Mouse (Mus musculus): ENCODE data around the gene Bcl2l11. TPM values are rescaled to one million over a fixed set of nuclear protein-coding genes. Genes with fewer than 3 reads are reported as not detected.
A peak's percentile ranks its signal among the peaks of the same experiment; 100 is the strongest.

The Bcl2l11 gene
- polyA plus RNA-seq, 1 experiment from 2014 or later = 29.4 TPM

- H3K9me3 ChIP-seq = no peaks in the 10 kb centered on the region
- H3K4me2 ChIP-seq = no peak overlapping the region
- ATAC-seq (ENCODE audit: borderline replicate concordance, extremely low read depth, low FRiP score, low TSS enrichment) = no peak
- H3K4me3 ChIP-seq = no peak overlapping the region
- H3K4me1 ChIP-seq = peaks cover 9% of the 10 kb centered on the region; the same call in 1 of the 2 replicates
- no peak overlapping the region for H3K9ac ChIP-seq
- 83% methylated on average over 5 of the region's 5 CpGs for WGBS
- no peak overlapping the region for H3K27ac ChIP-seq
- no peaks in the 10 kb centered on the region for H3K27me3 ChIP-seq
- H3K36me3 ChIP-seq = peaks cover 47% of the 10 kb centered on the region
These were observed 23.8 kb downstream of the Bcl2l11 start for GRCm38 (mm10) chr2:128149596-128149995.

- H3K4me2 ChIP-seq = no peak overlapping the region
- H3K4me3 ChIP-seq = no peak overlapping the region
- WGBS = 92% methylated on average over 9 of the region's 9 CpGs
- H3K36me3 ChIP-seq = peaks cover 37% of the 10 kb centered on the region
- H3K27ac ChIP-seq = no peak overlapping the region
- H3K9me3 ChIP-seq = no peaks in the 10 kb centered on the region
- H3K9ac ChIP-seq = no peak overlapping the region
- no peak for ATAC-seq (ENCODE audit: borderline replicate concordance, extremely low read depth, low FRiP score, low TSS enrichment)
- peaks cover 22% of the 10 kb centered on the region for H3K4me1 ChIP-seq
- no peaks in the 10 kb centered on the region for H3K27me3 ChIP-seq
These were observed 26.4 kb downstream of the Bcl2l11 start for GRCm38 (mm10) chr2:128152211-128152610.

DNA sequence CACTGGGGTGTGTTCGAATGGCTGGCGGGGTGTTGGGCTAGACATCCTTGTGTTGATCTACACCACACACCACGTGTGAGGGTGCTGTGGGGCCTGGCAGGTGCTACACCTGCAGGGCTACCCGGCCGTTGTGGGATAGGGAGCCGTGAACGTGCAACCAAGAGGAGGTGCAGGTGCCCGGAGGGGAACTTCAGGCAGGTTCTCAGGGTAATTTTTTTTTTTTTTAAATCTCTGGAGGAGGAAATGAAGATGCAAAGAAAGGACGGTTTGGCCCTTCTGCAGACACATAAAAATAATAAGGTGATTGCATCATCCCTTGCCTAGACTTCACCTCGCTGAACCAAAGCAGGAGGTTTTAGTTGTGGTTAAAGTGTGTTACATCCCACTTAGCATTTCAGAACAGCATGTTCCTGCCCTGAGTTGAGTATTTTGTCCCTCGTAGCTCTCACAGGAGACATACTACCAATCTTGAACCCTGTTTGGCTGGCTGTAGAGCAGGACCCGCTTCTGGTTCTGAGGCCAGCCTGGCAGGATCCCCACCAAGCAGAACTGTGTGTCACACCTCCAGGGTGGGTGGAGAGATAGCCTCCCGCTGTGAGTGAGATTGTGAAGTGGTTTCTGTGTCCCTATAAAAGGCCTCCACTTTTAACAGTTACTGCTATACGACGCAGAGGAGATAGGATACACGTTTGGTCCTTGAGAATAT lies 27.2 kb downstream of the Bcl2l11 start:
- H3K27ac ChIP-seq = no peak overlapping the region
- no peak overlapping the region for H3K4me3 ChIP-seq
- no peak overlapping the region for H3K9ac ChIP-seq
- no peak for ATAC-seq (ENCODE audit: borderline replicate concordance, extremely low read depth, low FRiP score, low TSS enrichment)
- H3K36me3 ChIP-seq = peaks cover 29% of the 10 kb centered on the region; the same call in 1 of the 2 replicates
- 61% methylated on average over 16 of the region's 16 CpGs for WGBS
- no peaks in the 10 kb centered on the region for H3K27me3 ChIP-seq
- no peak overlapping the region for H3K4me2 ChIP-seq
- peaks cover 30% of the 10 kb centered on the region for H3K4me1 ChIP-seq
- H3K9me3 ChIP-seq = no peaks in the 10 kb centered on the region

- 67% methylated on average over 11 of the region's 11 CpGs for WGBS
- H3K9ac ChIP-seq = no peak overlapping the region
- H3K4me1 ChIP-seq = peaks cover 35% of the 10 kb centered on the region
- H3K27ac ChIP-seq = no peak overlapping the region
- no peak overlapping the region for H3K4me2 ChIP-seq
- peaks cover 24% of the 10 kb centered on the region; the same call in 1 of the 2 replicates for H3K36me3 ChIP-seq
- H3K27me3 ChIP-seq = no peaks in the 10 kb centered on the region
- ATAC-seq (ENCODE audit: borderline replicate concordance, extremely low read depth, low FRiP score, low TSS enrichment) = no peak
- no peaks in the 10 kb centered on the region for H3K9me3 ChIP-seq
- no peak overlapping the region for H3K4me3 ChIP-seq
These were observed 27.7 kb downstream of the Bcl2l11 start for GRCm38 (mm10) chr2:128153551-128153910.

DNA sequence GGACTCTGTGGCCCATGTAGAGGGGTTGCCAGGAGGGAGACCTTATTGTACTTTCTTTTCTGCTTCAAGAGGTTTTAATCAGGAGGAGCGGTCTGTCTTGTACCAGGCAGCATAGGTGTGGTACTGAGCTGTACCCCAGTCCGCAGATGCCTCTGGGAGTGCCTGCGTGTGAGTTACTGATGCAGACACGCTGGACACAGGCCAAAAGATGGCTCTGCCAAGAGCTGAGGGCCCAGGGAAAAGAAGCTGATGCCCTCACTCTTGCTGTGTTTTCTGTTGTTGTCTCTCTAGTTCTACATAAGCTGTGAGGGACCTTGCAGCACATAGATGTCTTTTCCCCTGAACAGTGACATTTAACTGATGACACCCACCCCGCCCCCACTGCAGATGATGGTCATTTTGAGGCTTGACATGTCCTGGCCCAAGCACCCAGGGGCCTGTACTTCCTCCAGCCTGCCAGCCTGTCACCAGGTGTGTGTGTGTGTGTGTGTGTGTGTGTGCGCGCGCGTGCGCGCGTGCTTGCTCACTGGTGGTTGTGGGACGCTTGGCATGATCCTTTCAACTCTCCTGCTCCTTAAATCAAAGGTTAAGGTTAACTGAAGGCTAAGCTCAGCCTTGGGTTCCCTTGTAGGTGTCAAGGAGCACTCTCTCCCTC lies 29.7 kb downstream of the Bcl2l11 start:
- H3K4me1 ChIP-seq = peaks cover 55% of the 10 kb centered on the region
- no peaks in the 10 kb centered on the region for H3K27me3 ChIP-seq
- no peak overlapping the region for H3K4me2 ChIP-seq
- 88% methylated on average over 13 of the region's 13 CpGs for WGBS
- H3K36me3 ChIP-seq = peaks cover 16% of the 10 kb centered on the region
- no peak overlapping the region for H3K9ac ChIP-seq
- H3K9me3 ChIP-seq = no peaks in the 10 kb centered on the region
- H3K27ac ChIP-seq = no peak overlapping the region
- no peak overlapping the region for H3K4me3 ChIP-seq
- ATAC-seq (ENCODE audit: borderline replicate concordance, extremely low read depth, low FRiP score, low TSS enrichment) = no peak

- Histone ChIP-seq H3K36me3 (peaks cover 13% of the 10 kb centered on the region; the same call in 1 of the 2 replicates), H3K27ac (no peak overlapping the region), H3K4me1 (peaks cover 55% of the 10 kb centered on the region), H3K4me3 (no peak overlapping the region), H3K9me3 (no peaks in the 10 kb centered on the region), H3K27me3 (no peaks in the 10 kb centered on the region), H3K9ac (no peak overlapping the region), H3K4me2 (no peak overlapping the region)
- 73% methylated on average over 5 of the region's 5 CpGs for WGBS
- no peak for ATAC-seq (ENCODE audit: borderline replicate concordance, extremely low read depth, low FRiP score, low TSS enrichment)
These were observed 30.2 kb downstream of the Bcl2l11 start for GRCm38 (mm10) chr2:128156067-128156462.

DNA sequence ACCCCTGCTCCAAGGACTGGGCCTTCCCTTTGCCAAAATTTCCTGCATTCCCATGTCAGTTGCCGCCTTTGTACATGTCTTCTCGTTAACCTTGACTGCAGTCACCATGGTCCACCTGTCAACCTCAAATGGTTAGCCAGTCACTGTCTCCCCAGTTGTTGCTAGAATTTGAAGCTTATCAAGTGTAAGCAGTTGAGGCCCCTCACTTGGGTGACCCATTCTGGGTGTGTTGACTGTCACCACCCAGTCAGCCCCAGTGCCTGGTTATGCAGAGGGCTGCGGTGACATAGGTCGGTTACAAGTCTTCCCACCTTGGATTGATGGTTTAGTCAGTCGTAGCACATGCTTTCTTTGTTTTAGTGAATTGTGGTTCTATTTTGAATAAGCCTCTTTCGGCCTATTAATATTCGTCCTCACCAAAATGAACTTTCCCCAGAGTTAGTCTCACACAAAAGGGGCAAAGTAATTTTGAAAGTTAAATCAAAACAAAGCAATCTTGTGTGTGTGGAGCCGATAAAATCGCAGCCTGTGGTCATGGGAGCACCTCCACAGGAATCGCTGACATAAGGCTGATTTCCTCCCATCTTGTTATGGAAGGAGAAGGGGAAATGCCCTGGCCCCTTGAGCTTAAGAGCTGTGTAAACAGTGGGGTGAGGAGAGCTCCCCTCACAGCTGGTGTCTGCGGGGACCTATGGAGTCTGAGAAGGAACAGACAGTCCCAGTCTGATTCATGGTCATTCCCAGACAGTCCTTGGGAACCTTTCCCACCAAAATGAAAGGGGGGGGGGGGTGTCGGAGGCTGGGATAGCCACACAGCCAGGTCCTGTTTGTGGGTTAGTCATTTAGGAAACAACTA lies 30.9 kb downstream of the Bcl2l11 start:
- WGBS = 38% methylated on average over 12 of the region's 12 CpGs
- H3K4me2 ChIP-seq = no peak overlapping the region
- H3K9ac ChIP-seq = no peak overlapping the region
- H3K27ac ChIP-seq = peak overlapping the region; percentile 43
- ATAC-seq (ENCODE audit: borderline replicate concordance, extremely low read depth, low FRiP score, low TSS enrichment) = peak; percentile 55; the same call in 1 of the 2 replicates
- peaks cover 13% of the 10 kb centered on the region; the same call in 1 of the 2 replicates for H3K36me3 ChIP-seq
- H3K4me3 ChIP-seq = no peak overlapping the region
- H3K4me1 ChIP-seq = peaks cover 55% of the 10 kb centered on the region
- H3K9me3 ChIP-seq = no peaks in the 10 kb centered on the region
- no peaks in the 10 kb centered on the region for H3K27me3 ChIP-seq

GRCm38 (mm10) chr2:128158734-128159410 lies 33.0 kb downstream of the Bcl2l11 start:
- Histone ChIP-seq H3K9me3 (no peaks in the 10 kb centered on the region), H3K4me1 (peaks cover 50% of the 10 kb centered on the region), H3K9ac (no peak overlapping the region), H3K36me3 (peaks cover 10% of the 10 kb centered on the region; the same call in 1 of the 2 replicates), H3K4me3 (no peak overlapping the region), H3K27me3 (no peaks in the 10 kb centered on the region), H3K4me2 (peak overlapping the region; percentile 28), H3K27ac (peak overlapping the region; percentile 67)
- 30% methylated on average over 17 of the region's 17 CpGs for WGBS
- ATAC-seq (ENCODE audit: borderline replicate concordance, extremely low read depth, low FRiP score, low TSS enrichment) = no peak

DNA sequence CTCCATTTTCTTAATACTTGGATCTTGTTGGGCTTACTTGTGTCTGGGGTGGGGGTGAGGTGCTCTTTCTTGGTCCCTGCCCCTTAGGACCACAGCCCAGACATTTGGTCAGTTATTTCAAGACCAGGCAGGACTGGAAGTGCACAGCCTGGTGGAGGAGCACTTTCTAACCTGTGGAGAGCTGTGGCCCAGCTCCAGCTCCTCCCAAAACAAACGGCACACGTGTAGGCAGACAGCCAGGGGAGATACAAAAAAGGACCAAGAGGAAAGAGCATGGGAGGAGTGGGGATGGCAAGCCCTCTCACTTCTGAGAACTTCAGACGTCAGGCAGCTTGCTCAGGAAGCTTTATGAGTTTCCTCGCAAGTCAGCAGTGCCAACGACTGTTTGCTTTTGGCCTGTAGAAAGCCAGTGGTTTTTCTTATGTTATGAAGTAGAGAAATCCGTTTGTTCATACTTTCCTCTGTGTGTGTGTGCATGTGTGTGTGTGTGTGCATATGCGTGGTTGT lies 33.8 kb downstream of the Bcl2l11 start:
- H3K27ac ChIP-seq = peak overlapping the region; percentile 67
- no peak overlapping the region for H3K4me3 ChIP-seq
- no peaks in the 10 kb centered on the region for H3K27me3 ChIP-seq
- no peaks in the 10 kb centered on the region for H3K9me3 ChIP-seq
- H3K4me1 ChIP-seq = peaks cover 50% of the 10 kb centered on the region
- ATAC-seq (ENCODE audit: borderline replicate concordance, extremely low read depth, low FRiP score, low TSS enrichment) = no peak
- WGBS = 43% methylated on average over 7 of the region's 7 CpGs
- H3K9ac ChIP-seq = no peak overlapping the region
- H3K36me3 ChIP-seq = peaks cover 10% of the 10 kb centered on the region; the same call in 1 of the 2 replicates
- H3K4me2 ChIP-seq = no peak overlapping the region; the same call in 1 of the 2 replicates

DNA sequence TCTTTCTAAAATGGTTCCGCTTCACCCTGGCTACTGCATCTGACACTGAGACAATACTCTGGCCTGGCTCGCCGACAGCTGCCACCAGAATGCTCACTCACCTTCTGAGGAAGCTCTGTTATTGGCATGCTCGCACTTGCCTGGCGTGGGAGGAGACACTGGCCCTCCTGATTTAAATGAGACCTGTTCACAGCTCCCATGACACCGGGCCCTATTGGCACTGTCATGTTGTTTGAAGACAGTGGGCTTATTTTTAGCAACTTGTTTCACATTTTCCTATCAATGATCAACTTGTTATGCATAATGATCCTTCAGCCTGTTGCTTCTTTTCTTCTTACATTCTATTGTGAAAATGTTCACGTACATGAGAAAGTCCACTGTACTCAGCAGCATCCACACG lies 37.3 kb downstream of the Bcl2l11 start:
- no peak overlapping the region for H3K27ac ChIP-seq
- H3K36me3 ChIP-seq = peaks cover 10% of the 10 kb centered on the region; the same call in 1 of the 2 replicates
- no peak overlapping the region for H3K4me3 ChIP-seq
- 78% methylated on average over 8 of the region's 8 CpGs for WGBS
- H3K9ac ChIP-seq = no peak overlapping the region
- H3K27me3 ChIP-seq = no peaks in the 10 kb centered on the region
- H3K4me1 ChIP-seq = peaks cover 32% of the 10 kb centered on the region
- no peaks in the 10 kb centered on the region for H3K9me3 ChIP-seq
- H3K4me2 ChIP-seq = no peak overlapping the region
- ATAC-seq (ENCODE audit: borderline replicate concordance, extremely low read depth, low FRiP score, low TSS enrichment) = no peak

Data from lung, embryonic 15.5 days (tissue).